Mouse (Mus musculus): ENCODE measurements around the gene Sapcd2. TPM values are rescaled to one million over a fixed set of nuclear protein-coding genes. Genes with fewer than 3 reads are reported as not detected.
A peak's percentile ranks its signal among the peaks of the same experiment; 100 is the strongest.

Sapcd2 gene
- polyA plus RNA-seq (2015; fragmentation: Nextera tagmentation; extraction: Ambion mirVana), result 30.7 and 35.9 TPM in 2 replicates

GRCm38 (mm10) chr2:25371764-25372643 lies at the start of gene Sapcd2:
Gene Sapcd2 (plus strand): TSS chr2:25372321.
- WGBS, result 1% methylated on average over 65 of the region's 65 CpGs
- no peaks in the 10 kb centered on the region for H3K27me3 ChIP-seq (ENCODE audit: control insufficient read depth, insufficient read depth, low read length)
- peak within 1 kb of the TSS; percentile 83 for H3K27ac ChIP-seq (ENCODE audit: low read length)
- peak within 1 kb of the TSS; percentile 75 for H3K9ac ChIP-seq (ENCODE audit: low read length)
- H3K4me2 ChIP-seq (ENCODE audit: low read depth, low read length), result peak within 1 kb of the TSS; percentile 92
- H3K9me3 ChIP-seq (replicated peaks; ENCODE audit: control insufficient read depth, low read length), result no peaks in the 10 kb centered on the region
- no peaks in the 10 kb centered on the region; the same call in 1 of the 2 replicates for H3K36me3 ChIP-seq (ENCODE audit: control insufficient read depth, insufficient read depth, low read length)
- peaks cover 26% of the 10 kb centered on the region for H3K4me1 ChIP-seq (ENCODE audit: control insufficient read depth, insufficient read depth, low read length)
- ATAC-seq (ENCODE audit: insufficient read depth, low FRiP score), result peak; percentile 92
- peak within 1 kb of the TSS; percentile 70 for H3K4me3 ChIP-seq (replicated peaks; ENCODE audit: low read length)

GRCm38 (mm10) chr2:25326036-25326435 lies 46.1 kb upstream of the Sapcd2 start:
- no peaks in the 10 kb centered on the region for H3K9me3 ChIP-seq (replicated peaks; ENCODE audit: control insufficient read depth, low read length)
- no peak overlapping the region for H3K4me2 ChIP-seq (ENCODE audit: low read depth, low read length)
- H3K4me1 ChIP-seq (ENCODE audit: control insufficient read depth, insufficient read depth, low read length), result no peaks in the 10 kb centered on the region
- no peaks in the 10 kb centered on the region for H3K27me3 ChIP-seq (ENCODE audit: control insufficient read depth, insufficient read depth, low read length)
- H3K9ac ChIP-seq (ENCODE audit: low read length), result no peak overlapping the region
- 75% methylated on average over 2 of the region's 2 CpGs for WGBS
- no peaks in the 10 kb centered on the region for H3K36me3 ChIP-seq (ENCODE audit: control insufficient read depth, insufficient read depth, low read length)
- H3K27ac ChIP-seq (ENCODE audit: low read length), result no peak overlapping the region
- no peak overlapping the region for H3K4me3 ChIP-seq (replicated peaks; ENCODE audit: low read length)
- ATAC-seq (ENCODE audit: insufficient read depth, low FRiP score), result no peak

GRCm38 (mm10) chr2:25328440-25328839 lies 43.7 kb upstream of the Sapcd2 start:
- Histone ChIP-seq H3K4me1 (ENCODE audit: control insufficient read depth, insufficient read depth, low read length) (peaks cover 11% of the 10 kb centered on the region), H3K4me3 (replicated peaks; ENCODE audit: low read length) (no peak overlapping the region), H3K27me3 (ENCODE audit: control insufficient read depth, insufficient read depth, low read length) (no peaks in the 10 kb centered on the region), H3K9ac (ENCODE audit: low read length) (no peak overlapping the region), H3K27ac (ENCODE audit: low read length) (no peak overlapping the region), H3K4me2 (ENCODE audit: low read depth, low read length) (no peak overlapping the region), H3K9me3 (replicated peaks; ENCODE audit: control insufficient read depth, low read length) (no peaks in the 10 kb centered on the region), H3K36me3 (ENCODE audit: control insufficient read depth, insufficient read depth, low read length) (no peaks in the 10 kb centered on the region)
- 41% methylated on average over 7 of the region's 7 CpGs for WGBS
- no peak for ATAC-seq (ENCODE audit: insufficient read depth, low FRiP score)

GRCm38 (mm10) chr2:25331470-25331869 lies 40.7 kb upstream of the Sapcd2 start:
- Histone ChIP-seq H3K27ac (ENCODE audit: low read length) (no peak overlapping the region), H3K4me1 (ENCODE audit: control insufficient read depth, insufficient read depth, low read length) (peaks cover 14% of the 10 kb centered on the region), H3K4me2 (ENCODE audit: low read depth, low read length) (peak overlapping the region; percentile 74), H3K4me3 (replicated peaks; ENCODE audit: low read length) (peak overlapping the region; percentile 67), H3K9me3 (replicated peaks; ENCODE audit: control insufficient read depth, low read length) (no peaks in the 10 kb centered on the region), H3K27me3 (ENCODE audit: control insufficient read depth, insufficient read depth, low read length) (no peaks in the 10 kb centered on the region), H3K9ac (ENCODE audit: low read length) (peak overlapping the region; percentile 96; the same call in 1 of the 2 replicates), H3K36me3 (ENCODE audit: control insufficient read depth, insufficient read depth, low read length) (peaks cover 11% of the 10 kb centered on the region; the same call in 1 of the 2 replicates)
- no peak for ATAC-seq (ENCODE audit: insufficient read depth, low FRiP score)
- 53% methylated on average over 9 of the region's 9 CpGs for WGBS

GRCm38 (mm10) chr2:25332286-25333160 lies 39.6 kb upstream of the Sapcd2 start, which contains the start of gene Man1b1:
Gene Man1b1 (plus strand): TSS chr2:25332338.
- Histone ChIP-seq H3K27me3 (ENCODE audit: control insufficient read depth, insufficient read depth, low read length) (no peaks in the 10 kb centered on the region), H3K4me1 (ENCODE audit: control insufficient read depth, insufficient read depth, low read length) (peaks cover 14% of the 10 kb centered on the region), H3K27ac (ENCODE audit: low read length) (peak within 1 kb of the TSS; percentile 92), H3K36me3 (ENCODE audit: control insufficient read depth, insufficient read depth, low read length) (peaks cover 17% of the 10 kb centered on the region), H3K9me3 (replicated peaks; ENCODE audit: control insufficient read depth, low read length) (no peaks in the 10 kb centered on the region), H3K9ac (ENCODE audit: low read length) (peak within 1 kb of the TSS; percentile 96), H3K4me2 (ENCODE audit: low read depth, low read length) (peak within 1 kb of the TSS; percentile 74), H3K4me3 (replicated peaks; ENCODE audit: low read length) (peak within 1 kb of the TSS; percentile 67)
- under 1% methylated on average over 78 of the region's 78 CpGs for WGBS
- peak; percentile 99 for ATAC-seq (ENCODE audit: insufficient read depth, low FRiP score)

- no peaks in the 10 kb centered on the region for H3K9me3 ChIP-seq (replicated peaks; ENCODE audit: control insufficient read depth, low read length)
- peak overlapping the region; percentile 81 for H3K9ac ChIP-seq (ENCODE audit: low read length)
- peak overlapping the region; percentile 67 for H3K4me2 ChIP-seq (ENCODE audit: low read depth, low read length)
- peaks cover 14% of the 10 kb centered on the region for H3K4me1 ChIP-seq (ENCODE audit: control insufficient read depth, insufficient read depth, low read length)
- WGBS, result 65% methylated on average over 2 of the region's 2 CpGs
- H3K36me3 ChIP-seq (ENCODE audit: control insufficient read depth, insufficient read depth, low read length), result peaks cover 21% of the 10 kb centered on the region
- ATAC-seq (ENCODE audit: insufficient read depth, low FRiP score), result no peak
- no peaks in the 10 kb centered on the region for H3K27me3 ChIP-seq (ENCODE audit: control insufficient read depth, insufficient read depth, low read length)
- H3K4me3 ChIP-seq (replicated peaks; ENCODE audit: low read length), result peak overlapping the region; percentile 67
- H3K27ac ChIP-seq (ENCODE audit: low read length), result no peak overlapping the region
Observed at GRCm38 (mm10) chr2:25333569-25333968, 38.6 kb upstream of the Sapcd2 start.

GRCm38 (mm10) chr2:25338303-25338702 lies 33.8 kb upstream of the Sapcd2 start:
- Histone ChIP-seq H3K27me3 (ENCODE audit: control insufficient read depth, insufficient read depth, low read length) (no peaks in the 10 kb centered on the region), H3K36me3 (ENCODE audit: control insufficient read depth, insufficient read depth, low read length) (peaks cover 24% of the 10 kb centered on the region), H3K4me3 (replicated peaks; ENCODE audit: low read length) (no peak overlapping the region), H3K9ac (ENCODE audit: low read length) (no peak overlapping the region), H3K4me2 (ENCODE audit: low read depth, low read length) (no peak overlapping the region), H3K4me1 (ENCODE audit: control insufficient read depth, insufficient read depth, low read length) (peaks cover 4% of the 10 kb centered on the region), H3K9me3 (replicated peaks; ENCODE audit: control insufficient read depth, low read length) (no peaks in the 10 kb centered on the region), H3K27ac (ENCODE audit: low read length) (no peak overlapping the region)
- no peak for ATAC-seq (ENCODE audit: insufficient read depth, low FRiP score)
- WGBS, result 94% methylated on average over 6 of the region's 6 CpGs

GRCm38 (mm10) chr2:25348162-25348561 lies 24.0 kb upstream of the Sapcd2 start:
- H3K27me3 ChIP-seq (ENCODE audit: control insufficient read depth, insufficient read depth, low read length), result no peaks in the 10 kb centered on the region
- WGBS, result 89% methylated on average over 7 of the region's 7 CpGs
- ATAC-seq (ENCODE audit: insufficient read depth, low FRiP score), result no peak
- no peak overlapping the region for H3K27ac ChIP-seq (ENCODE audit: low read length)
- no peak overlapping the region for H3K4me2 ChIP-seq (ENCODE audit: low read depth, low read length)
- peaks cover 38% of the 10 kb centered on the region for H3K36me3 ChIP-seq (ENCODE audit: control insufficient read depth, insufficient read depth, low read length)
- H3K9me3 ChIP-seq (replicated peaks; ENCODE audit: control insufficient read depth, low read length), result no peaks in the 10 kb centered on the region
- no peak overlapping the region for H3K9ac ChIP-seq (ENCODE audit: low read length)
- no peak overlapping the region for H3K4me3 ChIP-seq (replicated peaks; ENCODE audit: low read length)
- H3K4me1 ChIP-seq (ENCODE audit: control insufficient read depth, insufficient read depth, low read length), result no peaks in the 10 kb centered on the region
